8 mouse cellular contexts compared by ENCODE assay signal in genomic region chr12:111274447-111275149, GRCm38 (mm10). TPM values are rescaled to one million over a fixed set of nuclear protein-coding genes. Genes with fewer than 3 reads are reported as not detected.
DNase-seq lines count a peak whose midpoint lies in the region; ATAC-seq lines count a peak whose summit lies in the region.

No protein-coding gene starts in this region.

- no peaks in the 10 kb centered on the region for H3K36me3 ChIP-seq in kidney, embryonic 14.5 days (ENCODE audit: control insufficient read depth, insufficient read depth, low read length)
- H3K36me3 ChIP-seq in hindbrain, embryonic 10.5 days = no peaks in the 10 kb centered on the region
- H3K36me3 ChIP-seq in midbrain, embryonic 13.5 days = no peaks in the 10 kb centered on the region

- H3K4me1 ChIP-seq in kidney, embryonic 14.5 days (ENCODE audit: control insufficient read depth, insufficient read depth, low read length) = peaks cover 18% of the 10 kb centered on the region
- H3K4me1 ChIP-seq in hindbrain, embryonic 10.5 days (replicated peaks) = peaks cover 44% of the 10 kb centered on the region
- peaks cover 23% of the 10 kb centered on the region for H3K4me1 ChIP-seq in midbrain, embryonic 13.5 days (replicated peaks)

- H3K27ac ChIP-seq in kidney, embryonic 14.5 days (ENCODE audit: low read depth, low read length) = no peak overlapping the region
- H3K27ac ChIP-seq in hindbrain, embryonic 10.5 days = 0 out of 2 replicates have a peak overlapping the region, but pooled peaks have one; percentile 41
- H3K27ac ChIP-seq in midbrain, embryonic 13.5 days = no peak overlapping the region

- H3K4me3 ChIP-seq in kidney, embryonic 14.5 days (ENCODE audit: low read length) = peak overlapping the region; percentile 45
- H3K4me3 ChIP-seq in hindbrain, embryonic 10.5 days = peak overlapping the region; percentile 52
- H3K4me3 ChIP-seq in midbrain, embryonic 13.5 days (replicated peaks) = peak overlapping the region; percentile 43

- 3% methylated on average over 78 of the region's 80 CpGs for WGBS in kidney, embryonic 14.5 days
- 2% methylated on average over 80 of the region's 80 CpGs for WGBS in hindbrain, embryonic 10.5 days
- 3% methylated on average over 80 of the region's 80 CpGs for WGBS in midbrain, embryonic 13.5 days

- H3K9me3 ChIP-seq in kidney, embryonic 14.5 days (ENCODE audit: control insufficient read depth, low read length) = peaks cover 6% of the 10 kb centered on the region; the same call in 1 of the 2 replicates
- peaks cover 11% of the 10 kb centered on the region for H3K9me3 ChIP-seq in hindbrain, embryonic 10.5 days
- no peaks in the 10 kb centered on the region for H3K9me3 ChIP-seq in midbrain, embryonic 13.5 days

- DNase-seq in kidney, adult 11 months = no peak
- DNase-seq in cerebellum, adult 9-11 months = peak; percentile 38
- DNase-seq in hindbrain, embryonic 10.5 days (ENCODE audit: low spot score) = no peak
- DNase-seq in adrenal gland, postnatal 36 days = no peak
- no peak for DNase-seq in layer of hippocampus, postnatal 14 days (ENCODE audit: low spot score in 2 of 2)

- ATAC-seq in kidney, embryonic 14.5 days (ENCODE audit: low FRiP score, low TSS enrichment) = no peak
- 0 out of 2 replicates have a peak, but pooled peaks have one; percentile 13 for ATAC-seq in midbrain, embryonic 13.5 days
- no peak for ATAC-seq in erythroblast, adult 5-6 weeks (replicated peaks; ENCODE audit: low FRiP score, poor library complexity, severe bottlenecking)

- peak overlapping the region; percentile 45 for H3K9ac ChIP-seq in kidney, embryonic 14.5 days (ENCODE audit: low read depth, low read length)
- H3K9ac ChIP-seq in midbrain, embryonic 13.5 days (replicated peaks) = peak overlapping the region; percentile 63

- H3K4me2 ChIP-seq in kidney, embryonic 14.5 days (replicated peaks; ENCODE audit: low read depth, low read length) = peak overlapping the region; percentile 67
- peak overlapping the region; percentile 71 for H3K4me2 ChIP-seq in midbrain, embryonic 13.5 days (replicated peaks)

- H3K27me3 ChIP-seq in kidney, embryonic 14.5 days (ENCODE audit: control insufficient read depth, insufficient read depth, low read length) = peaks cover 77% of the 10 kb centered on the region
- peaks cover 82% of the 10 kb centered on the region for H3K27me3 ChIP-seq in hindbrain, embryonic 10.5 days (ENCODE audit: insufficient read depth, poor library complexity, severe bottlenecking)
- peaks cover 83% of the 10 kb centered on the region for H3K27me3 ChIP-seq in midbrain, embryonic 13.5 days

RNA-seq across cellular contexts. Expression of gene Amn, which starts 3.7 kb away (rescaled TPM):
- 7.8 and 14.5 TPM in 2 replicates for polyA plus RNA-seq in kidney, embryonic 14.5 days (2014; fragmentation: Nextera tagmentation; extraction: Ambion mirVana)
- 0.10 and 0.30 TPM in 2 replicates for polyA plus RNA-seq in hindbrain, embryonic 10.5 days (2016; fragmentation: Nextera tagmentation; extraction: Ambion mirVana)
- 1.9 and 2.0 TPM in 2 replicates for polyA plus RNA-seq in midbrain, embryonic 13.5 days (2015; fragmentation: Nextera tagmentation; extraction: Ambion mirVana)
- total RNA-seq in adrenal gland, postnatal 36 days (2021) = not detected
- not detected in 2 replicates for total RNA-seq in erythroblast, adult 5-6 weeks (2015; ENCODE audit: low replicate concordance)
- not detected in 2 replicates for total RNA-seq in erythroblast, adult 5-6 weeks (2017; ENCODE audit: low replicate concordance)
- 10 to 100 TPM in 1 of 2 experiments, 1 to 10 TPM in 1; 5.9 to 11.1 TPM for total RNA-seq in layer of hippocampus, postnatal 14 days (2021)

Comparison
In these comparisons a context has a peak if more than half of its experiments do, and no peak if none do; other contexts are left out.
1. RNA of gene Amn, which starts 3.7 kb away (total RNA-seq): 5.9 to 11.1 TPM in layer of hippocampus, postnatal 14 days; not detected in adrenal gland, postnatal 36 days and not detected in erythroblast, adult 5-6 weeks; every median in the first group is over 4 times any median in the second.
2. Peak in every context shown above with its lines, with median percentiles within 50 percentile points of each other: H3K4me3 ChIP-seq.